40 mouse cellular contexts compared by ENCODE assay signal in the genomic region with DNA sequence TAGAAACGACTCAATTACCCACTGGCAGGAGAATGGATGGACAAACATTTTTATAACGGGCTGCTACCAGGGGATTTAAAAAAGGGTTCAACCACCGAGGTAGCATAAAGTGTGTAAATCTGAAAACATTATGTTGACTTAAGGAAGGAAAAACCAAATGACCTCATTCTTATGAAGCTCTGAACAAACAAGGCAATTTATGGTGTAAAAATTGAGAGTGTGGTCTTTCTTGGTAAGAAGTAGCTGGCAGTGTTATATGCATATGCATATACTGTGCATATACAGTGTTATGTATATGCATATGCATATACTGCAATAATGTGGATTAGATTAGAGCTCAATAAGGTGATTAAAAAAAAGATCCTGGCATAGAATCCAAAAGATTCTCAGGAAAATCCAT. TPM values are rescaled to one million over a fixed set of nuclear protein-coding genes. Genes with fewer than 3 reads are reported as not detected.
"Had no signal": no experiment of that assay in that cellular context is flagged by ENCODE, and none has a peak within 500 bp of the region (broad histone marks: within the 10 kb centered on the region; RNA-seq: fewer than 3 reads in every experiment).

No protein-coding gene starts in this region.

- H3K36me3 ChIP-seq: heart, embryonic 12.5 days; heart, embryonic 13.5 days; heart, embryonic 15.5 days; hindbrain, embryonic 10.5 days; hindbrain, embryonic 12.5 days; hindbrain, embryonic 13.5 days; hindbrain, embryonic 15.5 days; intestine, embryonic 15.5 days; kidney, embryonic 15.5 days had no signal

- H3K27me3 ChIP-seq: heart, embryonic 12.5 days; heart, embryonic 13.5 days; heart, embryonic 15.5 days; hindbrain, embryonic 12.5 days; hindbrain, embryonic 13.5 days; hindbrain, embryonic 15.5 days; intestine, embryonic 15.5 days; kidney, embryonic 15.5 days had no signal

- H3K4me1 ChIP-seq: heart, embryonic 15.5 days; hindbrain, embryonic 12.5 days; intestine, embryonic 15.5 days; kidney, embryonic 15.5 days had no signal

- H3K4me2 ChIP-seq: heart, embryonic 11.5 days; heart, embryonic 12.5 days; heart, embryonic 13.5 days; heart, embryonic 15.5 days; hindbrain, embryonic 12.5 days; hindbrain, embryonic 13.5 days; hindbrain, embryonic 14.5 days; hindbrain, embryonic 15.5 days; intestine, embryonic 15.5 days; kidney, embryonic 15.5 days had no signal

- H3K27ac ChIP-seq: heart, embryonic 13.5 days; heart, embryonic 15.5 days; hindbrain, embryonic 10.5 days; hindbrain, embryonic 12.5 days; hindbrain, embryonic 13.5 days; hindbrain, embryonic 14.5 days; hindbrain, embryonic 15.5 days; hindbrain, postnatal 0 days; intestine, embryonic 15.5 days; kidney, embryonic 15.5 days; kidney, postnatal 0 days; layer of hippocampus, adult 2 months; left cerebral cortex, adult 2 months had no signal

- H3K9me3 ChIP-seq: heart, embryonic 12.5 days; heart, embryonic 13.5 days; heart, embryonic 15.5 days; hindbrain, embryonic 10.5 days; hindbrain, embryonic 12.5 days; hindbrain, embryonic 13.5 days; hindbrain, embryonic 15.5 days; intestine, embryonic 15.5 days; kidney, embryonic 15.5 days had no signal

- H3K4me3 ChIP-seq: heart, embryonic 12.5 days; heart, embryonic 13.5 days; heart, embryonic 15.5 days; hindbrain, embryonic 10.5 days; hindbrain, embryonic 12.5 days; hindbrain, embryonic 13.5 days; hindbrain, embryonic 15.5 days; intestine, embryonic 15.5 days; kidney, embryonic 15.5 days; layer of hippocampus, adult 2 months; left cerebral cortex, adult 2 months had no signal

- DNase-seq: heart, postnatal 14 days; heart, postnatal 36 days; heart, postnatal 4 days; kidney, adult 11 months; kidney, adult 18-20 months; kidney, adult 8-10 months; kidney, adult 9 months; kidney, postnatal 10 days; kidney, postnatal 14 days; kidney, postnatal 25 days; kidney, postnatal 4 days; layer of hippocampus, adult 9-11 months; layer of hippocampus, postnatal 36 days had no signal

- H3K9ac ChIP-seq: heart, embryonic 12.5 days; heart, embryonic 13.5 days; heart, embryonic 15.5 days; hindbrain, embryonic 12.5 days; hindbrain, embryonic 13.5 days; hindbrain, embryonic 14.5 days; hindbrain, embryonic 15.5 days; intestine, embryonic 15.5 days; kidney, embryonic 15.5 days had no signal

RNA-seq across cellular contexts. Expression of a gene that starts 19.7 kb away (rescaled TPM):
- total RNA-seq: heart, postnatal 10 days; heart, postnatal 14 days; heart, postnatal 25 days; heart, postnatal 36 days; hematopoietic stem cell, adult 5-6 weeks had no signal
- polyA plus RNA-seq: heart, embryonic 11.5 days; heart, embryonic 12.5 days; heart, embryonic 13.5 days; heart, embryonic 14.5 days; heart, postnatal 0 days; hindbrain, embryonic 10.5 days; hindbrain, embryonic 11.5 days; hindbrain, embryonic 12.5 days; inflammation-experienced regulatory T-cells, adult 6 months; intestine, embryonic 15.5 days; kidney, embryonic 14.5 days; kidney, embryonic 15.5 days; kidney, embryonic 16.5 days; kidney, postnatal 0 days; large intestine, adult 2 months had no signal

RNA-seq across cellular contexts. Expression of a gene that starts 48.7 kb away (rescaled TPM):
- total RNA-seq: heart, postnatal 14 days; heart, postnatal 25 days; heart, postnatal 36 days; hematopoietic stem cell, adult 5-6 weeks had no signal
- polyA plus RNA-seq: heart, postnatal 0 days; hindbrain, embryonic 10.5 days; hindbrain, embryonic 12.5 days; inflammation-experienced regulatory T-cells, adult 6 months; intestine, embryonic 14.5 days; intestine, embryonic 15.5 days; intestine, embryonic 16.5 days; kidney, postnatal 0 days had no signal
